8 mouse cellular contexts compared by ENCODE assay signal in the genomic region with DNA sequence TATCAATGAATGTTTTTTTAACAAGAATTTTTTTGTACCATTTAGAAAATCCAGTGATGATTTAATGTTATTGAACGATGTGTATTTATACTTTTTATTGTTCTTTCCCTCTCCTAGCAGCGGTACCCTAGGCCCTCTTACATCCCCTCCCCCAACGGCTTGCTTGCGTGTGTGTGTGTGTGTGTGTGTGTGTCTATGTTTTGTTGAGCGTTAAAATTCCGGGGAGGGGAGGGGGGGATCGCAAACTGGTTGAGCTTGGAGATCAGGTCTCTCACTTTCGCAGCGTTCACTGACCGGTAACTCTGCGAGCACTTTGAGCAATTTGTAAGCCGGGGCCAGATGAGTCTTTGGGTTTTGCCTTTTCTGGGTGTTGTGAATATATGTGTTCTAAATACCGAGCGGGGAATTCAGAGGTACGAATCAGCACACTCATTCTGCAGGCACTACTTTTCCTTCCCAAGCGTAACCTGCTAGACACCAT. TPM values are rescaled to one million over a fixed set of nuclear protein-coding genes. Genes with fewer than 3 reads are reported as not detected.
DNase-seq lines count a peak whose midpoint lies in the region; ATAC-seq and TF ChIP-seq lines count a peak whose summit lies in the region.

No protein-coding gene starts in this region.

- TF ChIP-seq CTCF in cerebellum, adult 2 months (IDR thresholded peaks at IDR 0.05; ENCODE audit: borderline replicate concordance, insufficient read depth, low read depth, low read length) = no peak
- no peak for TF ChIP-seq CTCF in testis, adult 2 months (IDR thresholded peaks at IDR 0.05; ENCODE audit: control insufficient read depth, insufficient read depth, insufficient replicate concordance, low read depth, low read length)
- TF ChIP-seq CTCF in stomach, postnatal 0 days (IDR thresholded peaks at IDR 0.05; ENCODE audit: low read depth) = no peak

- peaks cover 4% of the 10 kb centered on the region for H3K4me1 ChIP-seq in cerebellum, adult 2 months (ENCODE audit: control insufficient read depth, insufficient read depth, low read length)
- peaks cover 7% of the 10 kb centered on the region for H3K4me1 ChIP-seq in testis, adult 2 months (ENCODE audit: control insufficient read depth, insufficient read depth, low read length)
- H3K4me1 ChIP-seq in liver, embryonic 13.5 days (replicated peaks) = no peaks in the 10 kb centered on the region
- 0 out of 2 replicates have a peak, but pooled peaks cover 2% of the 10 kb centered on the region for H3K4me1 ChIP-seq in stomach, postnatal 0 days (replicated peaks; ENCODE audit: control insufficient read depth, insufficient read depth)

- ATAC-seq in liver, embryonic 13.5 days (ENCODE audit: low read depth) = no peak
- no peak for ATAC-seq in stomach, postnatal 0 days (ENCODE audit: low FRiP score, low TSS enrichment)

- TF ChIP-seq EP300 in stomach, postnatal 0 days (optimal IDR thresholded peaks at IDR 0.05) = no peak

- peak overlapping the region; percentile 61 for H3K4me2 ChIP-seq in liver, embryonic 13.5 days
- H3K4me2 ChIP-seq in stomach, postnatal 0 days (replicated peaks; ENCODE audit: low read depth) = peak overlapping the region; percentile 75

- no peak for TF ChIP-seq POLR2A in cerebellum, adult 2 months (IDR thresholded peaks at IDR 0.05; ENCODE audit: borderline replicate concordance, insufficient read depth, low read length)
- TF ChIP-seq POLR2A in testis, adult 2 months (IDR thresholded peaks at IDR 0.05; ENCODE audit: control insufficient read depth, low read depth, low read length) = no peak

- peak overlapping the region; percentile 45; the same call in 1 of the 2 replicates for H3K27ac ChIP-seq in cerebellum, adult 2 months (ENCODE audit: insufficient read depth, low read length)
- no peak overlapping the region for H3K27ac ChIP-seq in testis, adult 2 months (ENCODE audit: control insufficient read depth, insufficient read depth, low read depth, low read length)
- H3K27ac ChIP-seq in liver, embryonic 13.5 days = no peak overlapping the region
- peak overlapping the region; percentile 83 for H3K27ac ChIP-seq in stomach, postnatal 0 days (replicated peaks)

- no peaks in the 10 kb centered on the region for H3K36me3 ChIP-seq in testis, adult 2 months (ENCODE audit: control insufficient read depth, insufficient read depth, low read length)
- H3K36me3 ChIP-seq in liver, embryonic 13.5 days = no peaks in the 10 kb centered on the region
- H3K36me3 ChIP-seq in stomach, postnatal 0 days (ENCODE audit: control insufficient read depth, insufficient read depth, low read length) = no peaks in the 10 kb centered on the region; the same call in 1 of the 2 replicates

- WGBS in cerebellum, adult 2 months = 1% methylated on average over 16 of the region's 16 CpGs
- WGBS in liver, embryonic 13.5 days (ENCODE audit: insufficient replicate concordance) = 3% methylated on average over 16 of the region's 16 CpGs
- WGBS in stomach, postnatal 0 days = under 1% methylated on average over 16 of the region's 16 CpGs

- no peak for DNase-seq in cerebellum, adult 2 months
- DNase-seq in cerebellum, postnatal 4 days (ENCODE audit: low spot score in 2 of 2) = no peak
- DNase-seq in testis, postnatal 10 days (ENCODE audit: low spot score) = no peak
- DNase-seq in liver, embryonic 13.5 days = no peak
- DNase-seq in stomach, postnatal 0 days (ENCODE audit: low spot score) = peak; percentile 26
- no peak for DNase-seq in urinary bladder, adult 18-20 months (ENCODE audit: low spot score in 2 of 2)
- no peak for DNase-seq in right cerebral cortex, postnatal 4 days

- H3K27me3 ChIP-seq in cerebellum, adult 2 months (ENCODE audit: control insufficient read depth, insufficient read depth, low read length) = no peaks in the 10 kb centered on the region
- no peaks in the 10 kb centered on the region for H3K27me3 ChIP-seq in testis, adult 2 months (ENCODE audit: control insufficient read depth, insufficient read depth, low read length)
- peaks cover 66% of the 10 kb centered on the region for H3K27me3 ChIP-seq in liver, embryonic 13.5 days
- H3K27me3 ChIP-seq in stomach, postnatal 0 days (ENCODE audit: control insufficient read depth, insufficient read depth, low read length) = no peaks in the 10 kb centered on the region

- no peaks in the 10 kb centered on the region for H3K9me3 ChIP-seq in liver, embryonic 13.5 days (replicated peaks)
- H3K9me3 ChIP-seq in stomach, postnatal 0 days (ENCODE audit: control insufficient read depth, low read length) = no peaks in the 10 kb centered on the region

- peak overlapping the region; percentile 95 for H3K4me3 ChIP-seq in cerebellum, adult 2 months (replicated peaks; ENCODE audit: insufficient read depth, low read depth, low read length)
- peak overlapping the region; percentile 79 for H3K4me3 ChIP-seq in testis, adult 2 months (ENCODE audit: control insufficient read depth, low read depth, low read length)
- peak overlapping the region; percentile 58 for H3K4me3 ChIP-seq in liver, embryonic 13.5 days (replicated peaks)
- peak overlapping the region; percentile 78 for H3K4me3 ChIP-seq in stomach, postnatal 0 days (ENCODE audit: low read depth, low read length)

- H3K9ac ChIP-seq in liver, embryonic 13.5 days = no peak overlapping the region
- H3K9ac ChIP-seq in stomach, postnatal 0 days (ENCODE audit: low read length) = peak overlapping the region; percentile 80

RNA-seq across cellular contexts. Expression of a gene that starts 1.3 kb away (rescaled TPM):
- polyA plus RNA-seq in cerebellum, adult 2 months (2012; rRNA removed) = 106 and 120 TPM in 2 replicates
- 9.1 and 10.4 TPM in 2 replicates for polyA plus RNA-seq in testis, adult 2 months (2012; rRNA removed)
- 0.84 and 1.2 TPM in 2 replicates for polyA plus RNA-seq in liver, embryonic 13.5 days (2015; fragmentation: Nextera tagmentation; extraction: Ambion mirVana)
- polyA plus RNA-seq in stomach, postnatal 0 days (2015; fragmentation: Nextera tagmentation; extraction: Ambion mirVana) = 8.6 and 9.4 TPM in 2 replicates

Comparison
In these comparisons a context has a peak if more than half of its experiments do, and no peak if none do; other contexts are left out.
1. H3K27ac ChIP-seq: peak in cerebellum, adult 2 months (single experiment) and stomach, postnatal 0 days (single experiment); none in testis, adult 2 months (single experiment) and liver, embryonic 13.5 days (single experiment).
2. Peak in every context shown above with its lines, with median percentiles within 50 percentile points of each other: H3K4me3 ChIP-seq.